Mouse (Mus musculus): Measurements from ENCODE around the gene Blm.

The Blm gene

GRCm38 (mm10) chr7:80457241-80457640, 77.7 kb downstream of the Blm start:
- no peak for DNase-seq

DNA sequence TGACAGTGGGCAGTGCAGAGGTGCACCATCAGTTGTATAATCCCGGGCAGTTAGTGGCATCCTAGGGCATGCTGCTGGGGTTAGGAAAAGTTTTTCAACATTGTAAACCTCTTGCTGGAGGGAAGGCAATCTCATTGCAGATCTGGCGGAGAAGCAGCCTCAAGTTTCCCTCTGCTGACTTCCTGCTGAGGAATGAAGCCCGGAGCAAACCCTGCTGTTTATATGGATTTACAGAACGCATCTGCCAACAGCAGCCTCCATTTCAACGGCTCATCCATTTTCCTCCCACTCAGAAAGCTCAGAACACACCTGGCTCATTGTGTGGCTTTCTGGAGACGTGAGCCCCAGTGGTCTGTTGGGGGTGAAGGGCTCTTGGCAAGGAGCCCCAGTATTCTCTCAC, 78.6 kb downstream of the Blm start:
- DNase-seq = no peak

DNA sequence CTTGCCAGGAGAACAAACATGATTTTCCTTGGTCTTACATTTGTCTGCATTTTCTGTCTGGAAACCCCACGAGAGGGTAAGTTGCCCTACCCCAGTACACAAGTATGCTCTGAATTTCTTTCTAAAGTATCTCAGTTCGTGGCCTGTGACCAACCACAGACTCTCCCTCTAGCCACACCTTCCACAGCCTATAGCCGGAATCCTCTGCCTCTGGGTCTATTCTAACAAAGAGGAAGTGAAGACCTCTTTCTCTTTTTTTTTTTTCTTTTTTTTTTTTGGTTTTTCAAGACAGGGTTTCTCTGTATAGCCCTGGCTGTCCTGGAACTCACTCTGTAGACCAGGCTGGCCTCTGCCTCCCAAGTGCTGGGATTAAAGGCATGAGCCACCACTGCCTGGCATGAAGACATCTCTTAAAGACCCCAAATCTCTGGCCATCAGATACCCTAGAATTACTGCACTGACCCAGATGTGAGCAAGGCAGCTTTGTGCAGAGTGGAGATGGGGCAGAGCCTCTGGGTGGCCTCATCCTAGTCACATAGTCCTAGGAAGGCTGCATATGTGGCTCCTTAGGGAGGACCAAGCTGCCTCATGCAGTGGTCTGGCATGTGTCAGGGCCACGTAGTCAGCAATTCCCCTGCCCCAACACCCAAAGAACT, 79.3 kb downstream of the Blm start:
- no peak for DNase-seq

DNA sequence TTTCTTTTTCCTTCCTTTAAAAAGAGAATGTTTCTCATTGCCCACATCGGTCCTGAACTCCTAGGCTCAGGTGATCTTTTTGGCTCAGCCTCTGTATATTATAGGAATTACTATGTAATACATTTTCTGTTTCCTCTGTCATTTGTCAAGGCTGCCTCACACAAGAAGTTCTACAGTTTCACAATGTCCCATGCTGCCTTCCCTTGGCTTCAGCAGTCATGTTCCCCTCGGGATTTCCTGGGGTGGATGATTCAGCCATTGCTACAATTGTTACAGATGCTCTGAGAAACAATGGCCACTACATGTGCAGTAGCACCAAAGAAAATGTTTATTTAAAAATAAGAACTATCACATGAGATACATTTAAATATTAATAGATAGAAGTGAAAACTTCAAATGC, 80.1 kb downstream of the Blm start:
- DNase-seq = no peak

DNA sequence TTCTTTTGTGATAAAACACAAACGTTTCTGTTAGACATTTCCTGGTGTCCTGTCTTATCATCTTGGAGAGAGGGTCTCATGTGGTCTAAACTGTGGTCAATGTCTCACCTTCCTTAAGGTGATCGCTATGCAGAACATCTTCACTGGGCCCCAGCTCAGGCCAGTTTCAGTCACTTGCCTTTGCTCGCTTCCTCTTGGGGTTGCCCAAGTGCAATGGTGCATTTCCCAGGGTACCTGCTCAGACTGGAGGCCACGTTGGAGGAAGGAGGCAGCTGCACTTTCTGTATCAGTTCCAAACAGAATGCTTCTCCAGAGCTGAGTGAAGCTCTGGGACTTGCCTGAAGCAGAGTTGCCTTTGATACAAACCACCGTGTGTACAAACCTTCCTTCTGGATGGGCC, 80.9 kb downstream of the Blm start:
- no peak for DNase-seq

- no peak for DNase-seq
Observed at GRCm38 (mm10) chr7:80453121-80453520, 81.8 kb downstream of the Blm start.

DNA sequence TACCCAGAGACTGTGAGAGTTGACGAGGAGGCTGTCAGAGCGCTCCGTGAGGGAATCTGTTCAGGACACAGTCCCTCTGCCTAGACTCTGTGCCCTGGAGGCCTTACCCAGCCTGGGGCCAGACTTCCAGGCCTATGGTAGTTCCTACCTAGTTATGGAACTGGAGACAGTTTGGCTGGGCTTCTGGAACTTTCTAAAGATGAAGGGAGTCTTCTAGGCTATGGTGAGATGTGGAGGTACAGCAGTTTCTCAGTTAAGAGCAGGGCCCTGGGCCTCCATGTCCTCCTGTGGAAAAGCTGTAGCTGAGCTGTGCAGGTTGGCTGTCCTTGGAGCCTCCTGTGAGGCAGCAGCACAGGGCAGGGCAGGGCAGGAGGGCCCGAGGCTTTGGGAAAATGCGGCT, 82.7 kb downstream of the Blm start:
- DNase-seq = no peak

DNA sequence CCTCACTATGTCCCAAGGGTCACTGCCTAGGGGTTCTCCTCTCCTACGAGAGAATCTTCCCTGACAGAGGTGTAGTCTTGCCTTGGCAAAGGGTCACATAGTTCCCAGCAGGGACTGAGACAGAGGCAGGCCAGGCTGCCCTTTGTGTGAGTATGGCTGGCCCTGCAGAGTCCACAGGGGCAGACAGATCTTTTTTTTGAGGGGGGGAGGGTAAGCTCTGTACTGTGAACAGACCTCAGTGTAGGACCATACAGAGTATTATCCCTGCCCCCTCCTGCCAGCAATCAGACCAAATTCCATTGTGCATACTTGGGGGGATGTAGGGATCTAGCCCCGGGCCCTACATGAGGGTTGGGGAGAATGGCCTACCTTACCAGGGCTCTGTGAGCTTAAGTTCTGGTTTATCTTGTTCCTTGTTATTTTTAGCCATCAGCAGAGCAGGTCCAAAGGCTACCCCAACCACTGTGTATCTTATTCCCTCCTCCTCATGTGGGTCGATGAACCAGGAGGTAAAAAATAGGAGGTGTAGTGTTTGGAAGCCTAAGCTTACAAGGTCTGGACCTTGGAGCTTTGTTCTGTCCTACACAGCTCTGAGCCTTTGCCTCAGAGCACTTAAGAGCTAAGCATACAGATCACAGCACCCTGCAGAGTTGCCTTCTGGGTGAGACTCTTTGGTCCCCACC, 83.2 kb downstream of the Blm start:
- DNase-seq = no peak

DNA sequence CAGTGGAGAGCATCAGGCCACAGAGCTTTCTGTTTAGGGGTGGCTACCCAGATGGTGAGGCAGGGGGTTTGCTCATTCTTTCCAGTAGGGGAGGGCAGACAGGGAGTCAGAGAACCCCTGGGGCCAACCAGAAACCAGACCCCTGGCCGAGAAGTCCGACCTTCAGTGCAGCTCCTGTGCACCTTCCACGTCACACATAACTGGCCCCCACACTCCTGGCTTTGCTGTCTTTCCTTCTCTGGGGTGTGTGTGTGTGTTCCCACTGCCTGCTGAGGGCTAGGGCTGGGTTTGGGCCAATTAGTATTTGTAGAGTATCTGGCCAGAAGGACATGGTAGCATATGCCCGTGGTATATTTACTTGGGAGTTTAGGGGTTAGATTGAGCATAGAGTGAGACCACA, 84.6 kb downstream of the Blm start:
- no peak for DNase-seq

DNA sequence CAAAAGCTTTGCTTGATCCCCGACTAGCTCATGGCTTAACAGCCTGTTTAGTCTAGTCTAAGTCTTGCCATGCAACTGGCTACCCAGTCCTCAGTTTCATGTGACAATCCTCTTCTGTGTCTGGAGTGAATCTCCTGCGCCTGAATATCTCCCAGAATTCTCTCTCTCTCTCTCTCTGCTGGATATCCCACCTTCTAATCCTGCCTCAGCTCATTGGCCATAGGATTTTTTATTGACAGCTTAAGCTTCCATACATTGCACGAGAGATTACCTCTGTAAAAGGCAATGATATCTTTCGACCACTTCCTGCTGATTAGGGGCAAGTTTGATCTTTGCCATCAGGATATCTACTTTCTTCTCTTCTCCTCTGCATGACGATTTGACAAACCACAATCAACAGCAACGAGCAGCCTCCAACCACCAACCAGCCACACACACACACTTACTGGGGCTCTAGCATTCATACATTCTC, 85.3 kb downstream of the Blm start:
- no peak for DNase-seq

GRCm38 (mm10) chr7:80447336-80447735, 87.6 kb downstream of the Blm start:
- DNase-seq = no peak

DNA sequence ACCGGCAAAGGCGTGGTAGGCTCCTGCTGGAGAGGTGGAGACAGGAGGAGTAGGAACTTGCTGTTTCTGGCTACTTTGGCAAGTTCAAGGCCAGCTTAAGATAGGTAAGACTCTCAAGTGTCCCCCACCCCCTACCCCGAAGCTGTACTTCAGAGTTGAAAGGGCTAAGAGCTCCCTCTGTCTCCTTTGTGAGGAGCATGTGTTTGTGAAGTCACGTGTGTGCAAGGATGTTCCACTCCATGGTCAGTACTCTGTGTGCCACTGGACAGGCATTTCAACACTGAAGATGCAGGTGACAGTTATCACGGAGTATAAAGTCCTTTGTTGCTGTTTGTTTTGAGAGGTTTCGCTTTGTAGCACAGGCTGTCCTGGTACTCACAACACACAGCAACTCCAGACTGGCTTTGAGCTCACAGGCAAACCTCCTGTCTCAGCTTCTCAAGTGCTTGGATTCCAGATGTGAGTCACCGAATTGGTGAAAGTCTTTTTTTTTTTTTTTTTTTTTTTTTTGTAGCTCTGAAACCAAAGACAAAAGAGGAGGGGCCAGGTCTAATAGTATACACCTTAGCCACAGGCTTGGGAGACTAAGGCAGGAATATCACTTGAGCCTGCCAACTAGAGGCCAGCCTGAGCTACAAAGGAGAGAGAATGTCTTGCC, 88.6 kb downstream of the Blm start:
- no peak for DNase-seq

DNA sequence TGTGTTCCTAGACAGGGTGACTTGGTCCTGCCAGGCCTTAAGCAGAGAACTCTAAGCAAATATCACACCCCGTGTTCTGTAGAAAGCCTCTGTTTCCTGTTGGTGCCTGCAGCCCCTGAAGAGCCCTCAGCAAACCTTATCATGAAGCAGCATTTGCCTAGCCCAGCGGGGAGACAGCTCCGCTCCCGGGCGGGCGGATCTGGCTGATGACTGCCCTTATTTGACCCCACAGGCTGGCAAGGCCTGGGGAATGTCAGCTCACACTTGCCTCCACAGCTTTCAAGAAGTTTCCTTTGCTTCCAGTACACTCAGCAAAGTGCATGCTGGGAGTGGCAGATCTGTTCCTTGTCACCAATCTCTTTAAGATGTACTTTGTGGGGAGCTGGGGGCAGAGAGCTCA, 89.4 kb downstream of the Blm start:
- DNase-seq = no peak

DNA sequence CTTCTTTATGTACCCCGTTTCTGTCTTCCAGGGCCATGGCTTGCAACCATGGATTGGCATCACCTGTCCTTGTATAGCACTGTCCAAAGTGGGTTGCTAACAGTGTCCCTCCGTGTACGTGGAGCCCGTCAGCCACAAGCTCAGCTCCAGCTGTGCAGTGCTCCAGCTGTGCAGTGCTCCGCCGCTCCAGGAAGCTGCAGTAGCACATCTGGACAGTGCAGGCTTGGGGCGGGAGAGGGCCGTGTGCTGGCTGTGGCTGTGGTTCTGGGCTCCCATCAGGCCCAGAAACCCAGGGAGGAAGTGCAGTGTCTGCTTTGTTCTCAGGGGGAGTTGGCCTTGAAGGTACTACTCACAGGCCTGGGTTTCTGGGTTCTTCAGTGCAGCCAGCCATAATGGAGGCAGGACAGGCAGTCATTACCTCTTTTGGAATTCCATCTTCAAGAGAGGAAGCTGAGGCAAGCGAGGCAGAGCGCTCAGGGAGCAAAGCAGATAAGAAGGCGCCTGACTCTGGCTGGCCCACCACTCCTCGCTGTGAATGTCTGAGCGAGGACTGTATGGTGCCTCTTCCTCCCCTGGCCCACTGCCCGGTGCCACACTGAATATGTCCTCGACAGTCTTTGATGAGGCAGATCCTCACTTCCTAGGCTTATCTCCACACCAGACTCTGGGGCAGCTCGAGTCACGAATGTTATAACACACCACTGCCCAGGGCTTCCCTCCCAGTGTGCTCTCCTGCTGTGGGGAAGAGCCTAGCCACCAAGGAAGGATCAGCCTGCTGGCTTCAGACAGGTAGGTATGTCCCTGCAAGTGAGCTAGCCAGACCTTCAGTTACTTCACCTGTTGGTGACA, 90.3 kb downstream of the Blm start:
- peak; percentile 32 to 59 for DNase-seq

DNA sequence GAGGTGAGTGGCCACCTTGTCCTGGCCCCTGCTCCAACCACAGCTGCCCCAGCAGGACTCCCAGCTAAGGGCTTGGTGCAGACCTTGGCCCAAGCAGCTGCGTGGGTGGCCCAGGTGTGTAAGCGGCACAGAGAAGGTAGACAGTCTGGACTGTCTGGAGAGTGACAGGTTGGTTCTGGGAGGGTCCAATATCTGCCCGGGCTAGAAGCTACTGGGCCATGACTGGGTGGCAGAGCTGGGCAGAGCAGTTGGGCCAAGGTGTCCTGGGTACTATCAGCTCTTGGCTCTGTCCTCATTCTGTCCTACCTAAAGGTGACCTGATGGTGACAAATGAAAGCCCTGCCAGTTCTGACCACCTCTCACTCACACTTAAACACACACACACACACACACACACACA, 91.8 kb downstream of the Blm start:
- no peak for DNase-seq

DNA sequence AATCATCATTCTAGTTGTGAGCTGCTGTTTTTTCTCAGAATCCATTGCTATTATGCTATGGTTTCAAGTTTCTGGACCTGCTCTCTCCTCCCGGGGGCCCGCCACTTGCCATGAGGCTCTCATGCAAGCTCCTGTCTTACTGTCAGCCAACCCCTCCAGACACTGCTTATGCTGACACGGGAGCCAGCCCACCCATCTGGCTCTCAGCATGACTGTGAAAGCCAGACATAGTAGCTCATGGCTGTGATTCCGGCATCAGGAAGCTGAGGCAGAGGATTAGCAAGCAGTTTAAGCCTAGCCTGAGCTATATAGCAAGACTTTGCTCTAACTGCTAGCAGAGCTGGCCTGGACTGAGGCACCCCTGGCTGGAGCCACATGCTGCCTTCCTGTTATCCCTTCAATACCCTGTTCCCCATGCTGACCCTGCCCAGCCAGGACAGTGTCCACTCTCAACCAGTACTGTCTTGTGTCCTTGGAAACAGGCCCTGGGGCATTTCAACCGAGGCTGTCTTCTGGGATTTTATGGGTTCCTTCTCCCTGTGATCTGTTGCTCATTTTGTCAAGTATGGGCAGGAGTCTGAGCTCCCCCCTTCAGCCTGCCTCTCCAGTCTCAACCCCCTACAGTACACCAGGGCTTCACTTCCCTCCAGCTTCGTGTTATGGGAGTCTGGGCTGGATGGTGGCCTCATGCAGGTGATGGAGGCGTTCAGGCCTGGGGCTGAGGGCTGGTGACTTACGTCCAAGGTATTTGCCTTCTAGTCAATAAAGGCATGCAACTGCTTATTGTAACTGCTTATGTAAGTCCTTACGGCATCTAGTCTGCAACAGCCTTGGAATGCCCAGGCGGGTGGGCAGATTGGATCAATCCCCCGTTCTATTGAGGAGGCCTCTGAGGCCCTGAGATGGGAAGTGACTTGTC, 92.7 kb downstream of the Blm start:
- peak; percentile 25 to 43 for DNase-seq

- DNase-seq = no peak
Observed at GRCm38 (mm10) chr7:80440685-80441084, 94.2 kb downstream of the Blm start.

GRCm38 (mm10) chr7:80439789-80440488, 95.0 kb downstream of the Blm start:
- peak in 1 of 2 experiments; percentile 38 for DNase-seq

DNA sequence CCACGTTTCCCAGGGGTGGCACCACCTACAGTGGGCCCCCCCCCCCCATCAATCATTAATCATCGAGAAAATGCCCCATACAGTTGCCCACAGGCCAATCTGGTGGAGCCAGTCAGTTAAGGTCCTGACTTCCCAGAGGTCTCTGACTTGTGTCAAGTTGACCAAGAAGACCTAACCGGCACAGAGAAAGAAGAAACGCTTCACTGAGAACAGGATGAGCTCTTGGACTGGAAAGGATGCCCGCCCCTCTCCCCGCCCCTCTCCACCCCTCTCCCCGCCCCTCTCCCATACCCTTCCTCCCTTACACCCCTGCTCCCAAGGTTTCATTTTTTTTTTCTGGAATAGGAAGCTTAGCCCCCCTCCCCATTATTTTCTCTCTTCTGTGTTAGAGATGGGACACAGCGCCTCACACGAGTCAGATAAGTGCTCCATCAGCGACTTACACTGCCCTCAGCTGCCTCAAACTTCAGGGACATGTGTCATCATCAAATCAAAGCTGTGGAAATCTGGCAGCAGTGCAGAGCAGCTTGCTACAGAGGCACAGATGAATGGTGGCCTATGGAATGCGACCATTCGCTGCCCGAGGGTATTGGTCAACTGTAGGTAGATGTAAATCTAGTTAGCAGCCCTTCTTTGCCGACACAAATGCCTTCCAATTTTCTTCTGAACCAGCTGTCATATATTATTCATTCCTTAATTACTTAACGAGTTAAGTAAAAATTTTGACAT, 95.7 kb downstream of the Blm start:
- no peak for DNase-seq

- DNase-seq = no peak
Observed at GRCm38 (mm10) chr7:80436571-80436970, 98.3 kb downstream of the Blm start.

- no peak for DNase-seq
Observed at GRCm38 (mm10) chr7:80435594-80435993, 99.3 kb downstream of the Blm start.
